Mouse (Mus musculus): ENCODE data around the gene Ppp4r2. TPM values are rescaled to one million over a fixed set of nuclear protein-coding genes. Genes with fewer than 3 reads are reported as not detected.
A peak's percentile ranks its signal among the peaks of the same experiment; 100 is the strongest.

Ppp4r2 gene
- polyA plus RNA-seq, 1 experiment from 2014 or later = 26.9 TPM

DNA sequence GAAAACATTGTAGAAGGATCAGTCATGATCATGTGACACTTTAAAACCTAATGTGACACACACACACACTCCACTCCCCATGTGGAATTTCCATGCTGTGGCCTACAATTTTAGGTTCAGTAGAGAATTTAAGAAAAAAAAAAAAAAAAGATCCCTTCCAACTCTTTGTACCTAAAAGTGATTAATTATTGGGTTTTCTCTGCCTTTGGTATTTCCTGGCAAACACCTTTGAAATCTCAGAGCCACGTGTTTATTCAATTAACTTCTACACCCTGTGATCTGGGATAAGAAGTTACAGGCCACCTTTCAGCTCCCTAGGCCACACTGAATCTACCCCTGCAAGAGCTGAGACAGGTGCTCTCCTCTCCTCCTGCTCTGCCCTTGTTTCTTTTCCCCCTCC, 25.7 kb upstream of the Ppp4r2 start:
- H3K27ac ChIP-seq = no peak overlapping the region
- no peak for DNase-seq (ENCODE audit: low spot score)
- no peak overlapping the region for H3K4me3 ChIP-seq
- no peaks in the 10 kb centered on the region for H3K27me3 ChIP-seq (ENCODE audit: low read depth, poor library complexity, severe bottlenecking)
- peaks cover 4% of the 10 kb centered on the region; the same call in 1 of the 2 replicates for H3K4me1 ChIP-seq
- 23% methylated on average over 1 of the region's 1 CpGs for WGBS
- H3K9me3 ChIP-seq (replicated peaks) = no peaks in the 10 kb centered on the region
- no peaks in the 10 kb centered on the region for H3K36me3 ChIP-seq

DNA sequence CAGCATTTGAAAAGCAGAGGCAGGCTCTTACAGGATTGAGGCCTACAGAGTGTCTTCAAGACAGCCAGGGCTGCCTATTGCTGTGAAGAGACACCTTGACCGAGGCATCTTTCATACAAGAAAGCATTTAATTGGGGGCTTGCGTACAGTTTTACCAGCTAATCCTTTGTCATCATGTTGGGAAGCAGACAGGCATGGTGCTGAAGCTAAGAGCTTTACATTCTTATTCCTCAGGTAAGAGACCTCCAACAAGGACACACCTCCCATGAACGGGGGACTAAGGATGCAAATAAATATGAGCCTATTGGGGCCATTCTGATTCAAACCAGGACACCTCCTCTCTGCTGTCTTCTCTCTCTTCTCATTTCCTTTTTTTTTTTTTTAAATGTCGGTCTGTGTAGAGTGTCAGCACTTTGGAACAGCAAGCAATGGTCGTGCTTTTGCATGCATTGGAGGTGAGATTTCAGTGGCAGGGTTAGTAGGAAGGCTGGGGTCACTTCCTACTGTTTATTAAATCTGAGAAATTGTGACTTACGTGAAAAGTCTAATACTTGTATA, 25.1 kb upstream of the Ppp4r2 start:
- DNase-seq (ENCODE audit: low spot score) = no peak
- H3K36me3 ChIP-seq = no peaks in the 10 kb centered on the region
- no peak overlapping the region for H3K4me3 ChIP-seq
- H3K27me3 ChIP-seq (ENCODE audit: low read depth, poor library complexity, severe bottlenecking) = no peaks in the 10 kb centered on the region
- H3K4me1 ChIP-seq = no peaks in the 10 kb centered on the region
- H3K27ac ChIP-seq = no peak overlapping the region
- H3K9me3 ChIP-seq (replicated peaks) = no peaks in the 10 kb centered on the region
- 93% methylated on average over 6 of the region's 6 CpGs for WGBS

GRCm38 (mm10) chr6:100810117-100810516, 23.3 kb upstream of the Ppp4r2 start:
- Histone ChIP-seq H3K27ac (no peak overlapping the region), H3K27me3 (ENCODE audit: low read depth, poor library complexity, severe bottlenecking) (no peaks in the 10 kb centered on the region), H3K36me3 (no peaks in the 10 kb centered on the region), H3K4me3 (no peak overlapping the region), H3K4me1 (no peaks in the 10 kb centered on the region), H3K9me3 (replicated peaks) (no peaks in the 10 kb centered on the region)
- WGBS = 89% methylated on average over 4 of the region's 4 CpGs
- no peak for DNase-seq (ENCODE audit: low spot score)

DNA sequence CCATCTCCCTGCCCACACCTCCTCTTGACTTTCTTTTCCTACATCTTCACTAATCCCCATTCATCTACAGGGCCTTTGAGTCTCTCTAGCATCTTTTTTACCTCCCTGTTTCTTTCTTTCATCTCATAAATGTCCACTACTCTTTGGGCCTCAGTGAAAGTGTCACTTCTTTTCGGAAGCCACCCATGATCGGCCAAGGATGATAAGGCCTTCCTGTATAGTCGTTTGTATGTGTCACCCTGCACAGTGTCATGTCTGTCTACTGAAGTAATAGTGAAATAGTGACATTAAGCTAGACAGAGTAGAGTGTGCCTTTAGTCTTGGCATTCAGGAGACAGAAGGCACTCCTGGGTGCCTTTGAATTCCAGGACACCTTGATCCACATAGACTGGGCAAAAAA, 21.7 kb upstream of the Ppp4r2 start:
- 89% methylated on average over 3 of the region's 3 CpGs for WGBS
- DNase-seq (ENCODE audit: low spot score) = no peak
- Histone ChIP-seq H3K4me3 (no peak overlapping the region), H3K27me3 (ENCODE audit: low read depth, poor library complexity, severe bottlenecking) (no peaks in the 10 kb centered on the region), H3K4me1 (no peaks in the 10 kb centered on the region), H3K36me3 (no peaks in the 10 kb centered on the region), H3K9me3 (replicated peaks) (no peaks in the 10 kb centered on the region), H3K27ac (no peak overlapping the region)

- WGBS = 80% methylated on average over 2 of the region's 2 CpGs
- Histone ChIP-seq H3K27me3 (ENCODE audit: low read depth, poor library complexity, severe bottlenecking) (no peaks in the 10 kb centered on the region), H3K4me1 (peaks cover 12% of the 10 kb centered on the region; the same call in 1 of the 2 replicates), H3K9me3 (replicated peaks) (no peaks in the 10 kb centered on the region), H3K36me3 (no peaks in the 10 kb centered on the region), H3K27ac (no peak overlapping the region), H3K4me3 (no peak overlapping the region)
- DNase-seq (ENCODE audit: low spot score) = no peak
Observed at GRCm38 (mm10) chr6:100821367-100821766, 12.1 kb upstream of the Ppp4r2 start.

- DNase-seq (ENCODE audit: low spot score) = no peak
- no peaks in the 10 kb centered on the region for H3K9me3 ChIP-seq (replicated peaks)
- 62% methylated on average over 1 of the region's 1 CpGs for WGBS
- H3K4me3 ChIP-seq = no peak overlapping the region
- H3K27ac ChIP-seq = no peak overlapping the region
- H3K4me1 ChIP-seq = peaks cover 12% of the 10 kb centered on the region; the same call in 1 of the 2 replicates
- H3K36me3 ChIP-seq = no peaks in the 10 kb centered on the region
- no peaks in the 10 kb centered on the region for H3K27me3 ChIP-seq (ENCODE audit: low read depth, poor library complexity, severe bottlenecking)
Observed at GRCm38 (mm10) chr6:100823356-100823755, 10.1 kb upstream of the Ppp4r2 start.

GRCm38 (mm10) chr6:100824381-100824965, 8.9 kb upstream of the Ppp4r2 start:
- Histone ChIP-seq H3K4me1 (peaks cover 12% of the 10 kb centered on the region; the same call in 1 of the 2 replicates), H3K9me3 (replicated peaks) (no peaks in the 10 kb centered on the region), H3K4me3 (no peak overlapping the region), H3K27ac (no peak overlapping the region), H3K36me3 (no peaks in the 10 kb centered on the region), H3K27me3 (ENCODE audit: low read depth, poor library complexity, severe bottlenecking) (no peaks in the 10 kb centered on the region)
- no peak for DNase-seq (ENCODE audit: low spot score)
- 53% methylated on average over 7 of the region's 7 CpGs for WGBS

DNA sequence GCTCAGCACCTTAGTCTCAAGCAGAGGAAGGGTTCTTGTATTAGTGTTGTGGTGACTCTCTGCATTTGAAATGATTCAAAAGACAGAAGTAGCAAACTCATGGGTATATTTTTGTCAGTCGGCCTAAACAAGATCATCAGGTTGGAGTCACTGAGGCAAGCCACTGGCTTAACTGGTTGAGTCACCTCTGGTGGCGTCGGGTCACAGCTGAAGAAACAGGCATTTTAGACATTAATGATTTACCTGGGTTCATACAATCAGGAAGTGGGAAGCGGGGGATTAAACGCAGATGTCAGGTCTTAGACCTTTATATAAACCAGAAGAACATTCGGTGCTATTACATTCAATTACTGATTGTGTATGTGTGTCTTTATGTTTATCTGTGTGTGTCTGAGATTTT, 7.4 kb upstream of the Ppp4r2 start:
- Histone ChIP-seq H3K27ac (no peak overlapping the region), H3K4me3 (no peak overlapping the region), H3K27me3 (ENCODE audit: low read depth, poor library complexity, severe bottlenecking) (no peaks in the 10 kb centered on the region), H3K36me3 (no peaks in the 10 kb centered on the region), H3K4me1 (peaks cover 12% of the 10 kb centered on the region; the same call in 1 of the 2 replicates), H3K9me3 (replicated peaks) (no peaks in the 10 kb centered on the region)
- DNase-seq (ENCODE audit: low spot score) = no peak
- WGBS = 87% methylated on average over 6 of the region's 6 CpGs

GRCm38 (mm10) chr6:100828565-100828964, 4.9 kb upstream of the Ppp4r2 start:
- Histone ChIP-seq H3K27ac (no peak overlapping the region), H3K36me3 (no peaks in the 10 kb centered on the region), H3K4me3 (no peak overlapping the region), H3K4me1 (peaks cover 10% of the 10 kb centered on the region), H3K9me3 (replicated peaks) (no peaks in the 10 kb centered on the region), H3K27me3 (ENCODE audit: low read depth, poor library complexity, severe bottlenecking) (no peaks in the 10 kb centered on the region)
- 93% methylated on average over 7 of the region's 7 CpGs for WGBS
- DNase-seq (ENCODE audit: low spot score) = no peak

DNA sequence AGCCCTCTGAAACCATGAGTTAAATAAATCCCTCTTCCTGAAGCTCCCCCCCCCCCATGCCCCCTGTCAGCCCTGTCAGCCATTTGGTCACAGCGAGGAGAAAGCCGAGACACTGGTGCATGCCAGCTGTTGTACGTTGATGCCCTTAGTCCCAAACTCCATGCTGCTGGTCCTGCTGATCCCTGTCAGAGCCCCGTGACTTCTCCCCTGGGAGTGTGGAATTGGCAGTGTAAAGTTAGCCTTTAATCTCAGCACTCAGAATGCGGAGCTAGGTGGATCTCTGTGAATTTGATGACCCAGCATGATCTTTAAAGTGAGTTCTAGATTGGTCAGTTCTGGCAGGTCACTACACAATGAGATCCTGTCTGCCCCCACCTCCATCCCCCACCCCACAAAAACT, 3.7 kb upstream of the Ppp4r2 start:
- Histone ChIP-seq H3K4me1 (peaks cover 4% of the 10 kb centered on the region), H3K9me3 (replicated peaks) (no peaks in the 10 kb centered on the region), H3K36me3 (peaks cover 4% of the 10 kb centered on the region), H3K27ac (no peak overlapping the region), H3K27me3 (ENCODE audit: low read depth, poor library complexity, severe bottlenecking) (no peaks in the 10 kb centered on the region), H3K4me3 (no peak overlapping the region)
- WGBS = 75% methylated on average over 5 of the region's 5 CpGs
- no peak for DNase-seq (ENCODE audit: low spot score)

DNA sequence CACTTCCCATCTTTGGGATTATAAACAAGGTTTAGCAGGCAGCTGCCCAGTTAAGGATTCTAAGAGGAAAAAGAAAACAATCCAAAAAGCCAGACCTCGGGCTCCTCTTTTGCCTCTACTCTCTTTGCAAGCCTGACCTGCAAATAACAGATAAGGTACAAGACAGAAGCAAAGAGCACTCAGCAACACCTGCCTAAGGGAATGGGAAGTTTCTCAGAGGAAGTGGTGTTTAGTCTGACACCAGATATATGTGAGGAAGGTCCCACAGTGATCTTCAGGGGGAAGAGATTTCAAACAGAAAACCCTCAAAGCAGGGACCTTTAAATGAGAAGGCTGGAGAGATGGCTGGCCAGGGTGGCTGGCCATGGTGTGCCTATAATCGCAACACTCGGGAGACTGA, 2.2 kb upstream of the Ppp4r2 start:
- no peak for DNase-seq (ENCODE audit: low spot score)
- Histone ChIP-seq H3K27ac (no peak overlapping the region), H3K36me3 (peaks cover 18% of the 10 kb centered on the region), H3K27me3 (ENCODE audit: low read depth, poor library complexity, severe bottlenecking) (no peaks in the 10 kb centered on the region), H3K4me1 (peaks cover 5% of the 10 kb centered on the region), H3K4me3 (no peak overlapping the region), H3K9me3 (replicated peaks) (no peaks in the 10 kb centered on the region)
- WGBS = 88% methylated on average over 3 of the region's 3 CpGs

- no peaks in the 10 kb centered on the region for H3K27me3 ChIP-seq (ENCODE audit: low read depth, poor library complexity, severe bottlenecking)
- H3K27ac ChIP-seq = no peak overlapping the region
- no peak for DNase-seq (ENCODE audit: low spot score)
- no peak overlapping the region for H3K4me3 ChIP-seq
- H3K9me3 ChIP-seq (replicated peaks) = no peaks in the 10 kb centered on the region
- peaks cover 24% of the 10 kb centered on the region for H3K36me3 ChIP-seq
- H3K4me1 ChIP-seq = peaks cover 5% of the 10 kb centered on the region
- WGBS = 96% methylated on average over 6 of the region's 6 CpGs
Observed at GRCm38 (mm10) chr6:100831751-100832150, 1.7 kb upstream of the Ppp4r2 start.

GRCm38 (mm10) chr6:100833811-100834481, 524 bp downstream of the Ppp4r2 start:
- 1% methylated on average over 68 of the region's 72 CpGs for WGBS
- no peaks in the 10 kb centered on the region for H3K9me3 ChIP-seq (replicated peaks)
- peaks cover 46% of the 10 kb centered on the region for H3K36me3 ChIP-seq
- peaks cover 5% of the 10 kb centered on the region for H3K4me1 ChIP-seq
- H3K27me3 ChIP-seq (ENCODE audit: low read depth, poor library complexity, severe bottlenecking) = no peaks in the 10 kb centered on the region
- H3K27ac ChIP-seq = peak overlapping the region; percentile 98
- H3K4me3 ChIP-seq = peak overlapping the region; percentile 93
- DNase-seq (ENCODE audit: low spot score) = peak; percentile 76
